Mouse (Mus musculus) liver, postnatal 0 days (tissue): ENCODE data around the gene Mturn. TPM values are rescaled to one million over a fixed set of nuclear protein-coding genes. Genes with fewer than 3 reads are reported as not detected.

Source experiments
- ATAC-seq: fragments of 200-750 bp; cut with Nextera tagmentation; 2 replicates; pipeline ENCODE4 v1.8.0; 2017; ENCODE audit warnings: mild to moderate bottlenecking, moderate library complexity
- DNase-seq: peaks from one replicate; pipeline ENCODE4 v3.0.0-alpha.2; 2016
- H3K27ac ChIP-seq: fragments of 300-500 bp; sonication (generic); 2 replicates; pipeline ENCODE4 v1.5.1; 2014; ENCODE audit warnings: antibody characterized with exemption, moderate library complexity, mild to moderate bottlenecking, low read depth
- H3K27me3 ChIP-seq: fragments of 300-500 bp; sonication (generic); 2 replicates; pipeline ENCODE4 v1.6.1; 2014; ENCODE audit warnings: low read length, control low read depth, mixed read lengths; ENCODE audit not compliant: insufficient read depth
- H3K36me3 ChIP-seq: fragments of 300-500 bp; sonication (generic); replicated peaks from 2 replicates; pipeline ENCODE4 v1.6.1; 2014; ENCODE audit warnings: mild to moderate bottlenecking, control low read depth, low read length, moderate library complexity, mixed read lengths; ENCODE audit not compliant: insufficient read depth
- H3K4me1 ChIP-seq: fragments of 300-500 bp; sonication (generic); 2 replicates; pipeline ENCODE4 v1.6.1; 2014; ENCODE audit warnings: antibody characterized with exemption, mild to moderate bottlenecking, control low read depth; ENCODE audit not compliant: insufficient read depth
- H3K4me2 ChIP-seq: fragments of 300-500 bp; sonication (generic); 2 replicates; pipeline ENCODE4 v1.6.1; 2014; ENCODE audit warnings: low read depth, mild to moderate bottlenecking, low read length, moderate library complexity, mixed read lengths
- H3K4me3 ChIP-seq: fragments of 300-500 bp; sonication (generic); 2 replicates; pipeline ENCODE4 v1.5.1; 2014; ENCODE audit warnings: low read depth, low read length
- H3K9ac ChIP-seq: fragments of 300-500 bp; sonication (generic); replicated peaks from 2 replicates; pipeline ENCODE4 v1.6.1; 2014; ENCODE audit warnings: mild to moderate bottlenecking, moderate library complexity
- H3K9me3 ChIP-seq: fragments of 300-500 bp; sonication (generic); 2 replicates; pipeline ENCODE4 v1.6.1; 2016; ENCODE audit warnings: mild to moderate bottlenecking, control low read depth, low read length, mixed read lengths
- CTCF ChIP-seq: sonication (generic); IDR thresholded peaks from 2 replicates; pipeline ENCODE4 v1.5.1; 2016; ENCODE audit warnings: antibody characterized with exemption, low read depth
- EP300 ChIP-seq: IDR thresholded peaks from 2 replicates; pipeline ENCODE4 v1.6.1; 2016; ENCODE audit warnings: antibody characterized with exemption, low read depth, mild to moderate bottlenecking
- WGBS: fragments of 180-500 bp; shearing (Covaris S2); extraction: QIAGEN DNeasy Blood & Tissue Kit; methylation state at CpG from one replicate; pipeline ENCODE4 v1.1.7; 2014; ENCODE audit not compliant: insufficient replicate concordance; 5-methylcytosine and 5-hydroxymethylcytosine counted together
- polyA plus RNA-seq: library from polyadenylated mRNA; unstranded; fragments of >200 nt; fragmentation: Nextera tagmentation; extraction: Ambion mirVana; gene quantifications from 2 replicates; pipeline ENCODE4 v1.2.1, GENCODE M21; 2015

The Mturn gene
- polyA plus RNA-seq, 1 experiment from 2014 or later, result 4.0 TPM

- Histone ChIP-seq H3K4me2 (no peak overlapping the region), H3K27me3 (no peaks in the 10 kb centered on the region), H3K4me1 (no peaks in the 10 kb centered on the region), H3K9ac (no peak overlapping the region), H3K9me3 (no peaks in the 10 kb centered on the region), H3K4me3 (no peak overlapping the region), H3K27ac (no peak overlapping the region), H3K36me3 (no peaks in the 10 kb centered on the region)
- no peak for TF ChIP-seq CTCF
- TF ChIP-seq EP300, result no peak
- DNase-seq (no peak), ATAC-seq (no peak)
- 78% methylated on average over 6 of the region's 6 CpGs for WGBS
Measured at GRCm38 (mm10) chr6:54669868-54670267, 11.6 kb upstream of the Mturn start.

GRCm38 (mm10) chr6:54672901-54673300 is 8.5 kb upstream of the Mturn start:
- Histone ChIP-seq H3K27me3 (no peaks in the 10 kb centered on the region), H3K4me1 (no peaks in the 10 kb centered on the region), H3K4me3 (no peak overlapping the region), H3K27ac (no peak overlapping the region), H3K9ac (no peak overlapping the region), H3K9me3 (no peaks in the 10 kb centered on the region), H3K4me2 (no peak overlapping the region), H3K36me3 (no peaks in the 10 kb centered on the region)
- ATAC-seq (no peak), DNase-seq (no peak)
- 61% methylated on average over 5 of the region's 5 CpGs for WGBS
- TF ChIP-seq CTCF, result no peak
- no peak for TF ChIP-seq EP300

- Histone ChIP-seq H3K4me3 (no peak overlapping the region), H3K9ac (no peak overlapping the region), H3K4me2 (peak overlapping the region; percentile 14), H3K4me1 (peaks cover 18% of the 10 kb centered on the region), H3K36me3 (no peaks in the 10 kb centered on the region), H3K27me3 (peaks cover 12% of the 10 kb centered on the region; the same call in 1 of the 2 replicates), H3K27ac (peak overlapping the region; percentile 37; the same call in 1 of the 2 replicates), H3K9me3 (no peaks in the 10 kb centered on the region)
- peak; percentile 62 for DNase-seq
- TF ChIP-seq EP300, result peak; percentile 87
- no peak for TF ChIP-seq CTCF
- WGBS, result 39% methylated on average over 5 of the region's 5 CpGs
- peak; percentile 12; the same call in 1 of the 2 replicates for ATAC-seq
Measured at GRCm38 (mm10) chr6:54679686-54680085, 1.7 kb upstream of the Mturn start.

DNA sequence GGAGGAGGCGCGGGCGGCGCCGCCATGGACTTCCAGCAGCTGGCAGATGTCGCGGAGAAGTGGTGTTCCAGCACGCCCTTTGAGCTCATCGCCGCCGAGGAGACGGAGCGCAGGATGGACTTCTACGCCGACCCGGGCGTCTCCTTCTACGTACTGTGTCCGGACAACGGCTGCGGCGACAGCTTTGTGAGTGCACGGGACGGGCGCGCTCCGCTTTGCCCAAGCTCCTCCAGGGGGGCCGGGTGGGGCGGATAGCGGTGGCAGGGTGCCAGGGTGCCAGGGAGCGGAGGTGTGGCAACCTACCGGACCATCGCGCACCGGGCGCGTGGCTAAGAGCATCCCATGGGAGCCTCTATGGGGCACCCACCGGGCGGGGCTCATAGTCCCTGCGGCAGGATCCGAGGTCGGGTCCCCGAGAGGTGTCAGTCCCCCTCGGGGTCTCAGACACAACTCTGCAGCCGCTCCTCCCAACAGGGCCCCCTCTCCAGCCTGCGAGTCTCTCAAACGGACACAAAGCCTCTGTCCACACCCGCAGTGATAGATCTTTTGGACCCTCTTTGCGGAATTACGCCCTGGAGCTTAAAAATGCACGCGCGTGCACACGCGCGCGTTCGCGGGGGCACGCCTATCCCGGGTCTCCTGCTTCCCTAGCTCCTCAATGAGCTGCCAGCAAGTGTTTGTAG is 463 bp downstream of the Mturn start:
- Histone ChIP-seq H3K27ac (peak overlapping the region; percentile 65), H3K4me1 (peaks cover 18% of the 10 kb centered on the region), H3K4me3 (peak overlapping the region; percentile 71), H3K27me3 (peaks cover 12% of the 10 kb centered on the region), H3K9ac (peak overlapping the region; percentile 61), H3K9me3 (no peaks in the 10 kb centered on the region), H3K4me2 (peak overlapping the region; percentile 87), H3K36me3 (no peaks in the 10 kb centered on the region)
- under 1% methylated on average over 59 of the region's 61 CpGs for WGBS
- DNase-seq, result no peak
- TF ChIP-seq CTCF (no peak), EP300 (no peak)
- peak; percentile 71 for ATAC-seq

- H3K27me3 ChIP-seq, result peaks cover 15% of the 10 kb centered on the region
- WGBS, result 74% methylated on average over 4 of the region's 4 CpGs
- DNase-seq, result no peak
Measured at GRCm38 (mm10) chr6:54684085-54684484, 2.7 kb downstream of the Mturn start.

GRCm38 (mm10) chr6:54685103-54685502 is 3.7 kb downstream of the Mturn start:
- DNase-seq, result no peak
- peaks cover 15% of the 10 kb centered on the region for H3K27me3 ChIP-seq
- 50% methylated on average over 5 of the region's 5 CpGs for WGBS
- ATAC-seq, result no peak
- H3K27ac ChIP-seq, result no peak overlapping the region
- no peak overlapping the region for H3K4me3 ChIP-seq
- peaks cover 15% of the 10 kb centered on the region for H3K4me1 ChIP-seq
- H3K4me2 ChIP-seq, result no peak overlapping the region
- no peak for TF ChIP-seq CTCF
- TF ChIP-seq EP300, result no peak
- no peaks in the 10 kb centered on the region for H3K36me3 ChIP-seq
- H3K9ac ChIP-seq, result no peak overlapping the region
- H3K9me3 ChIP-seq, result no peaks in the 10 kb centered on the region

More at GRCm38 (mm10) chr6:54684085-54684484, 2.7 kb downstream of the Mturn start:
- H3K4me1 ChIP-seq, result peaks cover 18% of the 10 kb centered on the region
- H3K4me3 ChIP-seq, result no peak overlapping the region
- ATAC-seq, result no peak
- TF ChIP-seq EP300 (no peak), CTCF (no peak)
- no peaks in the 10 kb centered on the region for H3K9me3 ChIP-seq
- no peaks in the 10 kb centered on the region for H3K36me3 ChIP-seq
- H3K4me2 ChIP-seq, result no peak overlapping the region
- H3K27ac ChIP-seq, result no peak overlapping the region
- H3K9ac ChIP-seq, result no peak overlapping the region
